Mouse (Mus musculus) heart, adult 18-20 months (tissue): Measurements from ENCODE around the gene Actbl2. TPM values are rescaled to one million over a fixed set of nuclear protein-coding genes. Genes with fewer than 3 reads are reported as not detected.

Experiments
- DNase-seq, 2 experiments: peaks; one replicate each; pipeline ENCODE4 v3.0.0; 2021 to 2022; ENCODE audit warnings: mixed read lengths in 1 of 2
- long read RNA-seq, 2 experiments: library from polyadenylated mRNA; stranded (forward); transcript quantifications; one replicate each; pipeline ENCODE4 v2.0.0; 2021
- total RNA-seq, 2 experiments: library from RNA; stranded (reverse); gene quantifications; 2 replicates each; pipeline ENCODE4 v1.2.3; 2021

Gene Actbl2
- total RNA-seq, result not detected
- long read RNA-seq, experiment 1, result 0 reads
- long read RNA-seq, experiment 2, result 0 reads

DNA sequence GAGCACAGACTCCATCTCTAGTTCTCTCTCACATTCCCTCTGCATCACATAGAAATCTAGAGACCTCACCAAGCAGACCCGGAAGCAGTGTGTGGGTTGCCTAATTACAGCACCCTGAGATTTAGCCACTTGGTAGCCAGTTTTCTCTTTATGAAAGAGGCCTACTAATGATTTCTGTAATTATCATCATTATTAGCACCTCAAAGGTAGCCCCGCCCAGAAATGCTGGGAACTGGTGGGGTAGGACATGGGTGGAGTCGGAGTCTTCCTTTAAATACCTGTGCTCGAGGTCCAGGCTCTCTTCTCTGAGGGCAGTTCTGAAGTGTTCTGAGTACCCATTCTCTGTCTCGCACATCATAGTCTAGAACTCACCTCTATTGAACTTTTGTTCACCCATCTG lies at the start of gene Actbl2:
Gene Actbl2 (plus strand): TSS at position 301 of the 400 bp plus-strand sequence.
- DNase-seq, result no peak

DNA sequence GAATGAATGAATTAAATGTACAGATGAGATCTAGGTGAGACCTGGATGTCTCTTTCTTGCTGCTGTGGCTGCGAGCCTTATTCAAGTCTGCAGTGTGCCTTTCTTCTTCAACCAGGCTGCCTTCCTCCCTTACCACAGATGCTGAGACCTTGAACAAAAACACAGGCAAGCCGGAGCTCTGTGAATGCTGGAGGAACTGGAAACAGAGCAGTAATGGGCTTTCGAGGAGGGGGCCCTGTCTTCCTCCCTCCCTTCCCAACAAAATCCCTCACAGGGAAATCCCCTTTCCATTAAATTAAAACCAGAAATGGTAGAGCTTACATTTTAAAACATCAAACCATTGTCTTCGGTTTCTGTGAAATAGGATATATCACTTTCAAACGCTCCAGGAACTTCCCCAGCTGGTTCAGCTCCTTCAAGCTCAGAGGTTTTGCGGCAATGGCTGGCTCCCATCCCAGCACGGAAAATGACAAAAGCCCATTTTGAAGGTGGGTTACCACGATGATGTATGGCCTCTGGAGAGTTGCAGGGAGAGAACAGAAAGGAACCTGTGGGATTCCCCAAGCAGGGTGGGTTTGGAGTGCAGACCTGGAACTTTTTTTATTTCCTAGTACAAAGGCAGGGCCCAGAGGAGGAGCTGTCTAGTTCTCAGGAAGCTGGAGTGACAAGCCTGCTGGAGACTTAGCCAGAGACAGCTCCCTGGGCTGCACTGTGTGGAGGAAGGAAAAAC lies 44.0 kb upstream of the Actbl2 start:
- peak in 1 of 2 experiments; percentile 7 for DNase-seq

DNA sequence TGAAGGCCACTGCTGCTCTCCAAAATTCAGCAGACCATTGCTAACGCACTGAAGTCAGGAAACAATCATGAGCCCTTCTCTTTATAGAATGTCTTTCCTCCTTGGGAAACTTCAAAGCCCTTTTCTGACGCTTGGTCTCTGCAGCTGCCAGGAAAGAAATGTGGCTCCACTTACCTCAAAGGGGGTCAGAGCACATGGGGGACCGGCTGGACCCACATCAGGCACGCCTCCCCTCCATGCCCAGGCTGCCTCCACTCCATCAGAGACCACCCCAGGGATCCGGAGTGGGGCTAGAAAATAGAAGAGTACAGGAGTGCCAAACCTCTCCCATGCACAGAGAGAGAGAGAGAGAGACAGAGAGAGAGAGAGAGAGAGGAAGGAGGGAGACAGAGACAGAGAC lies 26.0 kb upstream of the Actbl2 start:
- DNase-seq, result no peak

DNA sequence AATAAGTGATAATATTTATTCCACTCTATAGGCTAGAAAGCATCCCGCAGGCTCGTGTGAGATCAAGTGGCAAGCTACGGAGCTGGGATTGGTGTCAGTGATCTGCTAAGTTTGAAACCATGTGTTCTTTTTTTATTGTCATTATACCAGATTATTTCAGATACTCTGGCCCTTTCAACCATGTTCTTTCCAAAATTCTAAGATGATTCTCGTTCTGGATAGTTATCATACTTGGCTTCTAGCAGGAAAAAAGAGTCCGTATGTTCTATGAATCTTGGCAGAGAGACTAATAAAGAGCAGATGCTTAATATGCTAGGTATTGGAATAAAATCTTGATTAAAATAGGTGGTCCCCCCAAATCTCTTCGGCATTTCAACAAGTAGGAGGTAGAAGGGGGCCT lies 25.3 kb upstream of the Actbl2 start:
- DNase-seq, result no peak

DNA sequence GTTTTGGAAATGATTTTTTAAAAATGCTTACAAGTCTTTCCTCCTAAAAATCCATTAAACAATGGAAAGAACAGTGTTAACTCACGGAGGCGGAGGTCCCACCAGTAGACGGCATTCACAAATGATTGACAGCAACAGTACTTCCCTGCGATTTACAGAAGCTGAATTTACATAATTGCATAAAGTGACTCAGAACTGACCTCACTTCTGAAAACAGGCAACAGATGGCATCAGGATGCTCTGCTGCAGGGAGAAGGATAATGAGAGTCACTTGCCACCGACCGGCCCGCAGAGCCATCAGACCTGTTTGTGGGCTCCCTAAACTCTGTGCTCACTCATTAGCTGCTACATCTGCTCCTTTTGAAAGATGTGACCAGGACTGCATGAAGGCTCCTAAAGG lies 22.4 kb upstream of the Actbl2 start:
- DNase-seq, result no peak

DNA sequence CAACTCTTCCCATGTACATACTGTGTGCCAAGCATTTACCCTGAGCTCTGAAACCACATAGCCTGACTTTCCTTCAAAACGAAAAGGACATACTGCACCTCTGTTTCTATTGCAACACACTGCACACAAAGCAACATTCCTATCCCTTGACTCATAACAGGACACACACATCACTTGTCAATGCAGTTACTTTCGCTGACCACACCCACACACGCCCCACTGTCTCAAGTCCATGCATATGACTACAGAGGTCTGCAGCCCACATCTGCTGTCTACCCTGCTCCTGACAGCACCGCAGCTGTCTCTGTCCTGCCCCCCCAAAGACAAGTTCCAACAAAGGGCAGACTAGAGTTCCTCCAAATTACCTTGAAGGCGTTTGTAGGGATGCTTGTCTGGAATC lies 21.5 kb upstream of the Actbl2 start:
- no peak for DNase-seq

DNA sequence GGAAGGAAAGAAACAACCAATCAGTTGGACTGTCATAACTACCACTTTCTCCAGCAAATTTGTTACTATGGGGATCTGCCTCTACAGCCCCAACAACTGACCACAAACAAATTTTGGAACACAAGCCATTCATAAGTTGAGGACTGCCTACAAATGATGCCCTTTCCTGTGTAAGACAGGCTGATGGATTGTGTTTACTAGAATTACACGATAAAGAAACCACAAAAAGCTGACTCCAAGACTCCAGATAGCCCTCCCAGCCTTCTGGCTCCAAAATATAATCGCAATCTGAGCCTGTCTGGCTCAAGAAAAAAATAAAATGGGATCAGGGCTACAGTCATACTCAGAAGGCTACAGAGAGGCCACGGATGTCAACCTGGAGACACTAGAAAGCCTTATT lies 20.2 kb upstream of the Actbl2 start:
- DNase-seq, result no peak

DNA sequence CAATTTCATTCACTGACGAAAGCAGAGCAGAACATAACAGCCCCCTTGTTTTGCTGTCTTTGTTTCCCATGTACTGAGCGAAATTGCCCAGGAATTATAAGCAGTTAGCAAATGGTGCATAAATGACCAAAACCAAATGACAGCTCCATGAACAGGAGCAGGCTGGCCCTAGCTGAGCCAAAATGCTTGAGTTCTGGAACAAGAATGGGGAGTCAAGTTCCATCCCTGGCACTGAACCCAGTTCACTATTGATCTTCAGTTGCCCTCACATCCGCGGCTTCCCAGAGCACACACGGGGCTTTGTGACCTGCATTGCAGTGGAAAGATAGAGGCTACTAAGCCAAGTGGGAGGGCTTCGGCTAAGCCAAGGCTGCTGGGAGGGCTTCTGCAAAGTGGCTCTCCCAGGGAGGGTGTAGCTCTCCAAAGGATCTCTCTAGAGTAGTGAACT lies 19.1 kb upstream of the Actbl2 start:
- DNase-seq, result peak; percentile 10 to 33

DNA sequence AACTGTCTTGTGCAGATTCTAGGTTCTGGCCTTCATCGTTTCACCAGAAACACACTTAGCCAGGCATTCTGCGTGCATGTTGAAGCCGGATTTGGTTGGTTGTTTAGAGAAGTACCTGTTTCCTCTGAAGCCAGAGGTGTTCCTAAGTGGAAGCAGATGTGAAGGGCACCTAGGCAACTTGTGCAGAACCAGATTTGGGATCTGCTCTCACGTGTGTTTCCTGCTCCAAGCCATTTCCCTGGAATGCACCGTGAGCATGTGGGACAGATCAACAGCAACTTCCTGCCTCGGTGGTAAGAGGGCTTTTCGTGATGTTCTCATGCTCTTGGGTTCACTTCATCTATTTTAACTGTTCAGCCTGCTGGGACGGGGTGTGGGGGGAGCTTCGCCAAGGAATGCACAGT lies 18.4 kb upstream of the Actbl2 start:
- DNase-seq, result no peak

DNA sequence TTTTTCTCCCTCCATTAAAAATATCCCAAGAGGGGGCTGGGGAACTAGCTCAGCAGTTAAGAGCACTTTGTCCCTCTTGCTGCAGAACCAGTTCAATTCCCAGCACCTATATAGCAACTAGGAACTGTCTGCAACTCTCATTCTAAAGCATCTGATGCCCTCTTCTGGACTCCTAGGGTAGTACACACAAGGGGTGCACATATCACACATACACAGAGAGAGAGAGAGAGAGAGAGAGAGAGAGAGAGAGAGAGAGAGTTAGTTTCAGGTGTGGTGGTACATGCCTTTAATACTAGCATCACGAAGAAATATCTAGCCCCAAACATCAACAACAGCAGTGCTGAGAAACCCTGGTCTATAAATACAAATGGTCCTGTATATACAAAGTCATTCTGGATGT lies 17.5 kb upstream of the Actbl2 start:
- DNase-seq, result no peak

DNA sequence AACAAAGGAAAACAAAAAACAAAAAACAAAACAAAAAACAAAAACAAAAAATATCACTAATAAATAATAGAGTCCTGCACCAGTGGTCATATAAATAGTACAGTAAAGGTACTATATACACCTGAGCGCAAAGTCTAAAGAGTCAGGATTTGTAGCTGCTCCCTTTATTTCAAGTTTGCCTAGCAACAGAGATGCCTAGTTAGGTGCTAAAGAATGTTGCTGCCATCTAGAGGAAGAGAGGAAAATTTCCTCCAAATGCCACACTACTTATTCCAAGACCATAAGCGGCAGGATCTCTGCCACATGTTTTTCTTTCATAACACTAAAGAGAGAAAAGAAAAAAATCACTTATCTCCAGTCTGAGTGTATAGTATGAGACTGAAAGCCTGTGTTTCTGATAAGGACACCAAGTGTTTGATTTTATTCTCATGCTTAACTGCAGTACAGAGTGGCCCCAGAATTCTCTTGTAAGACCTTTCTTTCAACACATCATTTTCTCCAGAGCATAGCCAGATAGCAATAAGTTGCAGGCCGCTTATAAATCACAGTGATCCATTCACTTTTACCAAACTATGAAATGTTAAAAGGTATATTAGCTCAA lies 16.8 kb upstream of the Actbl2 start:
- DNase-seq, result peak in 1 of 2 experiments; percentile 41

DNA sequence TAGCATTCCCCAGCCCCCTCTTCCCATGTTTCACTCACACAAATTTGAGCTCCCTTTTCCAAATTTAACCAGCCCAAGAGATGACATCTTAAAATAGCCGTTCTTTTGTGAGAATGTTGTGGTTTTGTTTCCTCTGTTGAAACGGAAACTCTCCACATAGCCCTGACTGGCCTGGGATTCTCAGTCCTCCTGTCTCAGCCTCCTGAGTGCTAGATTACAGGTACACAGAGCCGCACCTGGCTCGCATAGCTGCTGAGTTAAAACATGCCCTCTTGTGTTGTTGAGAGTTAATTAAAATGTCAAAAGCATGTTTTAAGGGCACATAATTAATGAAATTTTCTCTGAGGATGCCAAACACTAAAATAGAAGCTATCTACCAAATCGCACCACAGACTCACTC lies 3.7 kb upstream of the Actbl2 start:
- no peak for DNase-seq

DNA sequence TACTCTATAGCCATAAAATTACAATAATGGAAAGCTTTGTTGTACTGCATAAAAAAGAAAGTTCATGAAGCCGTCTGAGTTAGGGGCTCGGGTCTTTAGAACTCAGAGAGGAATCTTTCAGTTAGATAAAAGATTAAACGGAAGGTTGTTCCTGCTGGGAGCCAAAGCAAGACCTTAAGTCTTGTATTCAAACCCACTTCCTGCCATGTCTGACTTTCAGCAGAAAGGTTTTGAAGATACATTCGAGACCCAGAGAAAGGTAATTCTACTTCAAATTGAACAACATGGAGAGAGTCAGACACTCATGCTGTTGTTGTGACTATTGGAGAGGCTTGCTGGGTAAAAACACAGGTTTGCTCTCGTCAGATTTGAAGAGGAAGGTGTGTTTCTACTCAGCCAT lies 3.0 kb upstream of the Actbl2 start:
- no peak for DNase-seq

DNA sequence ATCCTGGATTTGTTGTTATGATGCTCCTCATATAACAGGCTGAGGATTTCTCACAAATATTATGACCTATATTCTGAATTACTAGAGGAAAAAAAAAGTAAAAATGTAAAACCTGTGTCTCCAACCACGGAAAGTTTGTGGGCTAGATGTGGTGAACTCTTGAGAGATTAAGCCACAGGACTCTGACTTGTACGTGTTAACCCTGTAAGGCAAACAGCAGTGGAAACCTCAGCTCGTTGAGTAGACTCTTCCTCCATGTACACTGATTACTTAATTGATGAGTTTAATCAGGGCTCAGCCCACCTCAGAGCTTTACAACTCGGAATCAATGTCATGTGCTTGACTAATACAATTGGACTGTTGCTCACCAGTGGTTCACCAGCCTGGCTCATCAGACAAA lies 3.2 kb downstream of the Actbl2 start:
- no peak for DNase-seq

DNA sequence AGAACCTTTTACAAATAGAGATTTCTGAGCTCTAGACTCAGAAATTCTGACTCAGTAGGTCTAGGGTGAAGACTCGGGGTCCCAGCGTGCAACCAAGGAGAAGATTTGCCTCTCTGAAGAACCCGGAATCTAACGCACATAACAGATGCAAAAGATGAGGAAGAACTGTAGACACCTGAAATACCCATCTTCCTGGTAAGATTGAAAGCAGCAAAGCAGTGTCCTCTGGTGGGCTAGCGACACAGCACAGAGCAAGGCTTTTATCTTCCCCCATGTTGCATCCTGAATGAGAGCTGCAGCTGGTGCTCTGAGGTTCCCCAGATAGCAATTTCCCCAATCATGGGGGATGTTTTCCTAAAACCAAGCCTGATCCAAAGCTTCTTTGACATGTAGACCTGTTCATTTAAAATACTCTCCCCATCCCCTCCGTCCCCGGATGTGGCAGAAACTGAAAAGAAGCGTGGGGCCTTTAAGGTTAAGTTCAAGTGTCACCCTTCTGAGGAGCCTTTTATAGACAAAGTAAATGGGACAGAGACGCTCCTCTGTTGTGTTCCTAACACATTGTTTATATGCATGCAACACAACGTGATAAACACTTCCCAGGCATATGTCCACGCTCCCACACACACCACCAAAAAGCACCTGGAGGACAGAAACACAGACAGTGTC lies 3.7 kb downstream of the Actbl2 start:
- DNase-seq, result no peak

DNA sequence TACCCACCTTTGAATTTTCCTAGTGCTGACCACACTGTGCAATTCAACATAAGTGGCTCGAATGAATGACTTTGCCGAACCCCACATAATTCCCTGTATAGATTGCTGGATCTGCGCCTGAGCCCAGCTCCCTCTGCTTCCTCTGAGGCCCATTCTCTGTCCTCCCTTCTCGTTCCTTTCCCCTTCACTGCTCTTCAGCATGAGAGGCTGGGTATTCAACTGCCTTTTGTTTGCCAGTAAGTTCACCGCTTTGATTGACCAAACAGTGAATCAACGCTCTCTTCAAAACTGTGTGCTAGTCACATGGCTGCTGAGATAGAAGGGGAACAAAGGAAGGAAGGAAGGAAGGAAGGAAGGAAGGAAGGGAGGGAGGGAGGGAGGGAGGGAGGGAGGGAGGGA lies 4.3 kb downstream of the Actbl2 start:
- DNase-seq, result no peak

DNA sequence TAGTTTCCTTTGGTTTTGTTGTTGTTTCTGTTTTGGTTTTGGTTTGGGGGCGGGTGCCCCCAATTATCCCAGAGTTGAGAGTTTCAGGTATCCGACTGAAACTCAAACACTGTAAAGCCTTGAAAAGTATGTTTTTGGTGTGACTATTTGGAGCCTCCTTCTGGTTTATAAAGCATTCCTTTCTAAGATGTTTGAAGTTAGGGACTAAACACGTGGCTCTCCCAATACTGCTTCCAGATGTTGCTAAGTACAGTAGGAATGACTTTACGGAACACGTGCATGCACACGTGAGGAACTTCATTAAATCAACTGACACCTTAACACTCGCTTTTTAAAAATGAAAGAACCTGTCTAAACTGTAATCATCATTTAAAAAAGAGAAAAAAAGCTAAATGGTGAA lies 4.9 kb downstream of the Actbl2 start:
- DNase-seq, result no peak

DNA sequence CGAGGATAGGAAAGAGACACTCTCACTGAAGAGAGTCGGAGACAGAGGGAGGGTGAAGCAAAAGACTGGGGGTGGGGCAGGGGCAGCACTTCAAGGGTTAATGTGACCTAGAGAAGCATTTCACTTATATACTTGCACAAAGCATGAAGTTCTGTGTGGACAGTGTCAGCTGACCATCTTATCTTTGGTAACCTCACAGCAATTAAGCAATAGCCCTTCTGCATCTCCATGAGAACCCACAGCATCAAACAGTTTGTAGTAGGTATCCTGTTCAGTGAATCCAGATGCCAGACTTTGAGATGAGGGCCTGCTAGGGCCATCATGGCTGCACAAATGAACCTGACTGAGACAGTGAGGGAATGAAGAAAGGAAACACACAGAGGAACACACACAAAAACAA lies 8.4 kb downstream of the Actbl2 start:
- no peak for DNase-seq

DNA sequence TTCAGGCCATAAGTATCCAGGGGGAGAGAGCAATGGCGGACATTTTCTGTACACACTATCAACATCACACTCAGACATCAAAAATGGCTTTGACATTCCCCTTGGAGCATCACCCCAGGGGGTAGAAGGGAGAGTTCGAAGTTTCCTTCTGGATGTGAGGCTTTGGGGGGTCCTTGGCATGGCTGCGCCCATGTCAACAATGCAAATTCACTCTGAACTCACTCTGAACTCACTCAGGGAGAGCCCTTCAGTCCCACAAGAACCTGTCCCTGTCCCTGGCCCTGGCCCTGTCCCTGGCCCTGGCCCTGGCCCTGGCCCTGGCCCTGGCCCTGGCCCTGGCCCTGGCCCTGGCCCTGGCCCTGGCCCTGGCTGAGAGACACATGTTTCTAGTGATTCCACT lies 8.9 kb downstream of the Actbl2 start:
- no peak for DNase-seq

DNA sequence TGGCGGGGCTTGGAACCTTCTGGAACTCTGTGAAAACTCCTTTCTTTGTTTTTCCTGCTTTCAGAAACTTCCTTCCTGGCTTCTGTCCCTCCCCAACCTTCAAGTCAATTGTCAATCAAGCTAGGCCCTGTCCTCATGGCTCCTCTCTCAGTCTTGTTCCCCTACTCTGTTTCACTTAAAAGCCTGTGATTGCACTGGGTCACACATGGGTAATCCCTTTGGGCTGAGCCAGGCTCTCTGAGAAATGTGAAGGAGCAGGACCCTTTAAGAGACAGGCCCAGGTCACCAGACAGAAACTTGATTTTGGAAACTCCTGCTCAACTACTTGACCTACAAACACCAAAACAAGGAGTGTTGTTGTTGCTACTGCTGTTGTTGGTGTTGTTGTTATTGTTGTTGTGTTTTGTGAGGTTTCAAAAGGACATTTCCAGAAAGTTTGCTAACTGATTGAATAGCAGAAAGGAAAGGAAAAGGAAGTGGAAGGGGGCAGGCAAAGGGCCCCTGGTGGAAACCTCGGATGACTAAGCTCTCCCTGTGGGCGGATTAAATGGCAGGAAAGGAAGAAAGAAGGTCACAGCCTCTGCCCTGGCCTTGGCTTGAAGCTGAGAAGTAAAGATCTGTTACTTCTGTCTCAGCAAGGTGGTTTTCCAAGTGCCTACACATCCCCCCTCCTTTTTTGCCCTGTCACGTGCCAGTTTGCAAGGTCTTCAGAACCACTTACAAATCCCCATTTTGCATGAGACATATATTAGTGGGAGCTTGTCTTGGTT lies 10.6 kb downstream of the Actbl2 start:
- DNase-seq, result no peak

DNA sequence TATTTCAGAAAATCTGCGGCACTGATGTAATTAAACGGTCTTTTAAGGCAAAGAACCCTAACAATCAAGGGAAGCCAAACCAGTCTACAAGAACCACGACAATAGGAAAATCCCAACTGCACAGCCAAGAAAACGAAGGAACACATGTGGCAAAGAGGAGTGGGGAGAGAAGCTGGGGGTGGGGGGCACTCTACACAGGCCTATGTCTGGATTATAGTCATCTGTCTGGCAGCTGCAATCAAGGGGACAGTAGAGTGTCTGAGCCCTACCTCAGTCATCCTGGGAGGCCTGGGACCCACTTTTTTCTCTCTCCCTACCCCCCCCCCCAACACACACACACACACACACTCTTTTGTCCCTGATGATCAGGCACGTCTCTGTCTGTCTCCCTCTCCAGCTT lies 12.0 kb downstream of the Actbl2 start:
- DNase-seq, result no peak

DNA sequence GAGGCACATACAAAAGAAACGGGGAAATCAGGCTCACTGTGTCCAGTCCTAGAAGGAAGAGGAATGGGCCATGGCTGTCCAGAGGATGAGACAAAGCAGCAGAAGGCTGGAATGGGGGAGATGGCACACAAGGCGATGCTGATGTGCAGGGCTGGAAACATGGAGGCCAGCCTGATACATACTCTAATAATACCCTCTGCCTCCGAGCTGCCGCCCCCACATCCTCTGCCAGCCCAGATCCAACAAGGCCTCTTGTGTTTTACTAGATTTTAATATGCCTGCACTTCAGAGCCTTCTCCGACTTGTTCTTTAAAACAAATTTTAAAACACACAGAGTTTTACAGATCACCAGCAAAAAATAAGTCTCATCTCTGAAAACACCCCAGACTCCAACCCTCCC lies 14.2 kb downstream of the Actbl2 start:
- DNase-seq, result no peak

DNA sequence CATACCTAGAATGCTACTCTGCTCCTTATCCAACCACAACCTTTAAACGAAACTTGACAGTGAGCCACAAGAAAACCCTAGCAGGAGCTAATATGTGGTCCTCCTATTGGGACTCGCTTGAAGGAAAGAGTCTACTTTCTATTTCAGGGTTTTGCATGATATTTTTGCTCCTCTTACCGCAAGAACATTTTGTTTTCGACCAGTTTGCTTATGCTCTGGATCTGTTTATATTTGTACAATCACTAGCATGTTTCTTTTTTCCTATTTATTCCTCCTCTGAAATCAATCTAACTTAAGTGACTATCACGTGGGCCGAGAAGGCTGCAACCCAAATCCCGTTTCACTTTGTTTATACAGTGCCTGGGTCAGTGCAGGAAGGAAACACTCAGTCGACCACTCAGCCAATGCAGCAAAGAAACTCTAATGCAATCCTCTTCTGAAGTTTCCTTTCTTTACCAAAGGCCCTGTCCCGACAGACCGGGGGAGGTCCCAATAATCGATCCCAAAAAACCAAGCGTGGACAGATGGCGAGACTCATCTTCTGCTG lies 15.0 kb downstream of the Actbl2 start:
- no peak for DNase-seq
